Mouse (Mus musculus): ENCODE measurements around the gene Fgf15. TPM values are rescaled to one million over a fixed set of nuclear protein-coding genes. Genes with fewer than 3 reads are reported as not detected.

Fgf15 gene
- total and polyA plus RNA-seq, 3 experiments, result 16.6 to 19.1 TPM; not detected in 1

DNA sequence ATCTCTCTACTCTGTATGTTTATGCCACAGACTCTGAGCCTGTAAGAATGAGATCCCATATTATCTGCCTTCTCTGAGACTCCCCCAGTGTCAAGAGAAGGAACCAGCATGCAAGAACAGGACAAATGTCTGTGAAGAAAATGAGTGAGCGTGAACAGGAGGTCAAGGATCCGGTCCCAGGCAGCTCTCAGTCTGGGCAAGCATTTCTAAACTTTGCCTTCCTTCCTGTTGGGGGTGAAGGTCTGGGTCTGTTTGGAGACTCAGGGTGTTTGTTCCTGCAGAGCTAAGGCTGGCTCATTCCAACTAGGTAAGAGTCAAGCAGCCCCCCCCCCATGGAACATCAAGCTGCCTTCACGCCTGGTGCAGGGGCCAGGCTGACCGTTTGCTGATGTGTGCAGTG lies 23.9 kb upstream of the Fgf15 start:
- H3K36me3 ChIP-seq (ENCODE audit: control insufficient read depth in 1 of 2, insufficient read depth in 2 of 2, low read length in 2 of 2), result no peaks in the 10 kb centered on the region
- TF ChIP-seq TAL1 (IDR thresholded peaks at IDR 0.05; ENCODE audit: low read length), result no peak
- no peak for TF ChIP-seq JUND (IDR thresholded peaks at IDR 0.05; ENCODE audit: low read depth, low read length)
- no peak for TF ChIP-seq MEF2A (IDR thresholded peaks at IDR 0.05; ENCODE audit: extremely low read depth, insufficient replicate concordance, low read depth, low read length, poor library complexity, severe bottlenecking)
- TF ChIP-seq MAFK (IDR thresholded peaks at IDR 0.05; ENCODE audit: borderline replicate concordance, low read depth, low read length), result no peak
- TF ChIP-seq EP300 (IDR thresholded peaks at IDR 0.05; ENCODE audit: low read depth in 1 of 2, low read length in 2 of 2), result no peak
- TF ChIP-seq NELFE (IDR thresholded peaks at IDR 0.05; ENCODE audit: low read depth, low read length), result no peak
- no peak for TF ChIP-seq GABPA (IDR thresholded peaks at IDR 0.05; ENCODE audit: low read depth, low read length)
- no peak for TF ChIP-seq RAD21 (IDR thresholded peaks at IDR 0.05; ENCODE audit: low read depth, low read length)
- H3K27me3 ChIP-seq (ENCODE audit: control insufficient read depth in 1 of 2, insufficient read depth in 2 of 2, low read length in 2 of 2), result no peaks in the 10 kb centered on the region
- no peak overlapping the region for H3K9ac ChIP-seq (ENCODE audit: control insufficient read depth, low read depth, low read length, poor library complexity, severe bottlenecking)
- no peak overlapping the region for H3K27ac ChIP-seq (ENCODE audit: control insufficient read depth, low read depth, low read length)
- H3K4me3 ChIP-seq (ENCODE audit: control insufficient read depth in 1 of 2, insufficient read depth in 1 of 2, low read depth in 2 of 2, low read length in 2 of 2), result no peak overlapping the region
- no peaks in the 10 kb centered on the region for H3K79me2 ChIP-seq (ENCODE audit: control insufficient read depth, insufficient read depth, low read length, poor library complexity)
- DNase-seq (ENCODE audit: low read depth, low spot score), result no peak
- no peaks in the 10 kb centered on the region for H3K4me1 ChIP-seq (ENCODE audit: control insufficient read depth in 1 of 2, insufficient read depth in 2 of 2, low read length in 2 of 2)
- H3K9me3 ChIP-seq (replicated peaks; ENCODE audit: insufficient read depth, low read length), result no peaks in the 10 kb centered on the region

- no peaks in the 10 kb centered on the region for H3K36me3 ChIP-seq (ENCODE audit: control insufficient read depth in 1 of 2, insufficient read depth in 2 of 2, low read length in 2 of 2)
- no peaks in the 10 kb centered on the region for H3K9me3 ChIP-seq (replicated peaks; ENCODE audit: insufficient read depth, low read length)
- no peak overlapping the region for H3K4me3 ChIP-seq (ENCODE audit: control insufficient read depth in 1 of 2, insufficient read depth in 1 of 2, low read depth in 2 of 2, low read length in 2 of 2)
- no peak overlapping the region for H3K9ac ChIP-seq (ENCODE audit: control insufficient read depth, low read depth, low read length, poor library complexity, severe bottlenecking)
- no peak for DNase-seq (ENCODE audit: low read depth, low spot score)
- TF ChIP-seq GATA1 (IDR thresholded peaks at IDR 0.05; ENCODE audit: low read depth, low read length) (no peak), NELFE (IDR thresholded peaks at IDR 0.05; ENCODE audit: low read depth, low read length) (no peak), CHD1 (IDR thresholded peaks at IDR 0.05; ENCODE audit: low read depth, low read length) (no peak), ZC3H11A (IDR thresholded peaks at IDR 0.05; ENCODE audit: low read depth, low read length) (no peak), TBP (IDR thresholded peaks at IDR 0.05; ENCODE audit: low read depth, low read length) (no peak), MAFK (IDR thresholded peaks at IDR 0.05; ENCODE audit: borderline replicate concordance, low read depth, low read length) (no peak), JUND (IDR thresholded peaks at IDR 0.05; ENCODE audit: low read depth, low read length) (no peak), TAL1 (IDR thresholded peaks at IDR 0.05; ENCODE audit: low read length) (no peak), SMC3 (IDR thresholded peaks at IDR 0.05; ENCODE audit: low read depth, low read length) (no peak), USF1 (IDR thresholded peaks at IDR 0.05; ENCODE audit: low read depth, low read length) (no peak), SIN3A (IDR thresholded peaks at IDR 0.05; ENCODE audit: low read length) (no peak), HCFC1 (IDR thresholded peaks at IDR 0.05; ENCODE audit: low read depth, low read length) (no peak), ELF1 (IDR thresholded peaks at IDR 0.05; ENCODE audit: low read depth, low read length) (no peak), ZNF384 (IDR thresholded peaks at IDR 0.05; ENCODE audit: low read depth, low read length) (no peak), E2F4 (IDR thresholded peaks at IDR 0.05; ENCODE audit: borderline replicate concordance, low read depth, low read length) (no peak), MXI1 (IDR thresholded peaks at IDR 0.05; ENCODE audit: low read depth, low read length) (no peak)
- H3K27ac ChIP-seq (ENCODE audit: control insufficient read depth, low read depth, low read length), result no peak overlapping the region
- no peaks in the 10 kb centered on the region for H3K27me3 ChIP-seq (ENCODE audit: control insufficient read depth in 1 of 2, insufficient read depth in 2 of 2, low read length in 2 of 2)
- H3K4me1 ChIP-seq (ENCODE audit: control insufficient read depth in 1 of 2, insufficient read depth in 2 of 2, low read length in 2 of 2), result no peaks in the 10 kb centered on the region
- H3K79me2 ChIP-seq (ENCODE audit: control insufficient read depth, insufficient read depth, low read length, poor library complexity), result no peaks in the 10 kb centered on the region
Measured at GRCm38 (mm10) chr7:144873160-144873559, 23.2 kb upstream of the Fgf15 start.
